Mouse (Mus musculus) CD4-positive helper T cell, adult 2 months (primary cell): ENCODE data around the gene Il34.

Source experiments
- DNase-seq: peaks from one replicate; pipeline ENCODE4 v3.0.0-alpha.2; 2012; ENCODE audit warnings: low read depth, missing footprints, low spot score

The Il34 gene

DNA sequence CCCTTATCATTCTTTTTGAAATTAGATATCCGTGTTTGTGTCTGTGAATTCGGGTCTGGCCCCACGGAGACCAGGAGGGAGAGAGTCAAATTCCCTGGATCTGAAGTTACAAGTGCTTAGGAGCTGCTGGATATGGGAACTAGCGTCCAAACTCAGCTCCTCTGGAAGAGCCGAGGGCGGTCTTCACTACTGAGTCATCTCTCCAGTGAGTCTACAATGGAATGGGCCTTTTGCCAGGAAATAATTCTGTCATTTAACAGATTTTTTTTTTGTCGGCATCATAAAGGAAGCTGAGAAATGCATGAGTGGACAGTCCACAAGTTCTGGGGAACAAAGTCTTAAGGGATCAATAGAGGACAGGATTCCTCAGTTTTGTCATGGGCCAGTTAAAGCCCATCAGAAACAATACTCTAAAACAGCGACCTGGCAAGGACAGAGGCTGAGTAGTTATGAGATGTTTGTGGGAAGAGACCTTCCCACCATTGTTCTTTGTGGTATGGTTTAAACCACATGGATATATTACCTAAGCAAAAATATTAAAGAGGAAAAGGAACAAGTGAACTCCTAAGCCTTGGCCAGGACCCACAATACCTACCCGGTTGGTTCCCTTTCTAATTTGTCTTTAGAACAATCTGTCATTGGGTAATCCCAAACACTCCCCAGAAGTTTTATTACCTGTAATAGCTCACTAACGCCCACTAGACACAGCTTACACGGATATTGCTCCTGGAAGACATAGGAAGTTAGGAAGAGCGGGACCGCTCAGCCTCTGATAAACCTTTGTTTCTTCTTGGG lies 25.6 kb downstream of the Il34 start:
- no peak for DNase-seq

DNA sequence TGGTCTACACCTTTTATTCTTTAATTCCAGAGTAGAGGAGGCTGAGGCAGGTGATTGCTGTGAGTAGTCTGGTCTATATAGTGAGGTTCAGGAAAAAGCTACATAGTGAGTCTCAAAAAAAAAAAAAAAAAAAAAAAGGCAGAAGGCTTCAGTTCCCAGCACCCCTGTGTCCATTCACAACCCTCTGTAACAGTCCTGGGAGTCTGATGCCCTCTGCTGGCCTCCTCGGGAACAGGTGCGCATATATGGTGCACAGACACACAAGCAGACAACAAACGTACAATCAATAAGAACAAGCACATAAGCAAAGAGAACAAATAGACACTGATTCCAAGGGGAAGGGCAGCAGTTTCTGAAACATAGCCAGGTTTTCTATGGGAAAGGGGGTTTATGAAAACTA lies 29.4 kb downstream of the Il34 start:
- no peak for DNase-seq

DNA sequence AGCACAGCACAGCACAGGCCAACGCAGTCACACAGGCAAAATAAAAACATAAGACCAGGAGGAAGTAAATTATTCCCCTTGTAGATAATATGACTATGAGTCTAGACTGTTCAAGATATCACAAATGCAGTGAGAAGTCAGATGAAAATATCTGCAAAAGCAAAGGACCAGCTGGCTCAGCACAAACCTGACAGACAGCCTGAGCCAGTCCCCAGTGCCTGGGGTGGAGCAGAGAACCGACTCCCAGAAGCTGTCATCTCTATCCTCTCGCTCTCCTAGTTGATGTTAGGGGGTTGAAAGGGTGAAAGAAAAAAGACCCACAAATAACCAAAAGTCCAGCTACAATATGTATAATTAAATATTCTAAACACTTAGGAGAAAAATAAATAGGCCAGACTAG lies 30.0 kb downstream of the Il34 start:
- no peak for DNase-seq

DNA sequence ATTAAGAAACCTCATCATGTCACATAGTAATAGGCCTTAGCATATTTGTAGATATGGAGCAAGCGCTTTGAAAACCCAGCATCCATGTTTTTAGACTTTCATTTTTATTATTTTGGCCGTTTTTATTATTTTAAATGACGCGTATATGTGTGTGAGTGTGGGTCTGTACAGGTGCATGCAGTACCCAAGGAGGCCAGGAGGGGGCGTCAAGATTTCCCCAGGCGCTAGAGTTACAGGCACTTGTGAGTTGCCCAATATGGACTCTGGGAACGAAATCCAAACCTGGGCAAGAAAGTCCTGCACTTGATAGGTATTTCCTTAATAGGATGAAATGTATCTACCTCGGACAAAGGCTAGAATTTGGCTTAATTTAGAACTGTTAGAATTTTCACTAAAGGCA lies 30.4 kb downstream of the Il34 start:
- no peak for DNase-seq

DNA sequence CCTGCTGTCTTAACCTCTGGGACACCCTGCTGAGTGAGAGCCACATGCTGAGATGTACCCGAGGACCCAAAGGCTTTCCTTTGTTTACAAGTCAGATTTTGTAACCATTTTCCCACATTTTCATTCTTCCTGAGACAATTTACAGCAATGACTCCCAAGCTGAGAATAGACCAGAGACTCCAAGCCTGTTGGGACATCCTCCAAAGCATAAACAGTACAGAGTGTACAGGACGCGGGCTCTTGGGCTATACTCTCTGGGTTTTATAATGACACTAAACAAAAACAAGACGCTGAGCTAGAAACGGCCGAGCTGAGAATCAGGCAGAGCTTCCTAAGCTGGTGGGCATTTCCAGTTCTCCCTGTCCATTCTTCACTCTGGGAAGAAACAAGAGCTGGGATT lies 31.0 kb downstream of the Il34 start:
- DNase-seq = no peak

DNA sequence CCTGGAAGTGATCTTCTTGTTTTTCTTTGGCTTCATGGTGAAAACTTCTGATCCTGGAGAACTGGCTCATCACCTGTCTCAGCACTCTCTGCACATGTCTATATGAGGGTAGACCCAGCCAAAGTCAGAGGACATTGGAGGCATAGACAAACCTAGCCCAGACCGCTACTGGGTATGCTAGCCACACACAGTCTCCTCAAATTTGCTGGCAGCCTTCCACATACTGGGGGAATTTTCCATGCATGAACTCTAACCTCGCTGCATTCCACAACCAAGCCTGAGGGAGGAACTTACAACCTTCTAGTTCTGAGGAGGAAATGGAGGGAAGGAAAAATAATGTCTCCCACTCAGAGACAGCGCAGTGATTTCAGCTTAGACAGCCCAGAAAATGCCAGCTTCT lies 31.7 kb downstream of the Il34 start:
- DNase-seq = no peak

DNA sequence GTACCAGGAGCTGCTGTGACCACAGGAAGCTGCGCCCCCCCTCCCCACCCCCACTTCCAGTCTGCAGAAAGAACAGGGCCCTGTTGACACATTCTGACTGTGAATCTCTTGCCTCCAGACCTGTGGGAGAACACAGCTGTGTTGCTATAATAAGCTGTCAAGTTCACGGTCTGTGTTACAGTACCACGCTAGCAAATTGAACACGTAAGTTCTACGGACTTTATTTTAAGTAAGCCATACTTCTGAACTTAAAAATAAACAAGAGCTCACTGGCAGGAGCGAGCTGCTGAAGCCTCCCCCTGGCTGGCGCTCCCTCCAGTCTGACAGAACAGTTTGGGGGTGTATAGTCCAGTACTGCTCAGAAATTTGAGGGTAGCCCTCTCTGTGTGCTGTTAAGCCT lies 33.3 kb downstream of the Il34 start:
- DNase-seq = no peak

DNA sequence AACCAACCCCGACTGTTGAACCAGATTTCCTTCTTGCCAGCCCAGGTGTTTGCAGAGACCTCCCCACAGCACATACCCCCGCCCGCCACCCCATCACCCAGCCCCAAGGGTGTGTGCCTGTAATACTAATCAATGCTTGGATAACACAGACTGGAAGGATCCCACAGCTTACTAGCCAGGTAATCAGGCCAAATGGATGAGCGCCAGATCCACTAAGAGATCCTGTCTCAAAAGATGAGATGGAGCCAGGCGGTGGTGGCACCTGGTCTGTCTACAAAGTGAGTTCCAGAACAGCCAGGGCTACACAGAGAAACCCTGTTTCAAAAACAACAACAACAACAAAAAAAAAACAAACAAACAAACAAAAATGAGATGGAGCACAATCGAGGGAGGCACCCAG lies 38.5 kb downstream of the Il34 start:
- DNase-seq = no peak

DNA sequence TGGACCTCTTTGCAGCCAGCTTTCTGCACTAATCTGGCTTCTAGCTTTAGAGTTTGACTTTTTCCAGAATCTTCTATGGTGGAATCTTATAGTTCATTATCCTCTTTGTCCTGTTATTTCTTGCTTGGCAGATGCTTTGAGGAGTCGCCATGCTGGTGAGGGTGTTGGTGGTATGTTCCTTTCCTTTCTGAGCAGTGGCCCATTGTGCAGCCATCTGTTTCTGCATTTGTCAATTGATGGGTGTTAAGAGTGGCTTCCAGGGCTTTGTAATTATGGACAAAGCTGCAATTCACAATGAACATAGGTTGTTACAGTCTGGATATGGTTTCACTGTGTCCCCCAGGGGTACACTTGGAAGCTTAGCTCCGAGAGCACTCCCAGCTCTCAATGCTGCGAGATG lies 41.1 kb downstream of the Il34 start:
- no peak for DNase-seq

DNA sequence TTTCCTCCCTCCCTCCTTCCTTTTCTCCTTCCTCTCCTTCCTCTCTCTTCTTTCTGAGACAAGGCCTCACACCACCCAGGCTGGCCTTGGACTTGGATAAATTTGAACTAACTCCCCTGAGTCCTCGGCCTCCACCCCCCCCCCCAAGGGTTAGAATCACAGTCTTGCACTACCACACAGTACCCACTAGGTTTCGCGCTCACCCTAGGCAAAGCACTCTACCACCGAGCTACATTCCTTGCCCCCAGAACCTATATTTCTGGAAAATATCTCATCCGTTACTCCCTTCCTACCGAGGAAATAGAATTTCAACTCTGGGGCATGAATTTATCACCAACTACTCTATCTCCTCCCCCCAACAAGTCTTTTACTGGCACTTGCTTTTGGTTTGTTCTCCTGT lies 43.7 kb downstream of the Il34 start:
- no peak for DNase-seq

DNA sequence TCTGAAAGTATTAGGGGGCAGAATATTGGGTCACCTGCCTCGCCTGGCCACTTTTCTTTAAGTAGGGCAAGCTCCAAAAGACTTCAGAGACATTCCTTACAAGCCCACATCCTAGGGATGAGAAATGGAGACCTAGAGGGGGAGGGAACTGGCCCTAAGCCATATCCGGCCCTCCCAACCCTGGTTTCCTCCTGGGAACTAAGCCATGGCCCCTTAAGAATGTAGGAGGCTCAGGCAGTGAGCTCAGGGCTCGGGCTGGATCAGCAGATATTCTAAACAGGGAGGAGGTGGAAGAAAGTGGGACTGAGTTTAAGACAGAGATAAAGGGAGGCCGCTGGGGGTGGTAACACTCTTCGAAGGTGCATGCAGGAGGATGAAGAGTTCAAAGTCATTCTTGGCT lies 44.5 kb downstream of the Il34 start:
- no peak for DNase-seq

DNA sequence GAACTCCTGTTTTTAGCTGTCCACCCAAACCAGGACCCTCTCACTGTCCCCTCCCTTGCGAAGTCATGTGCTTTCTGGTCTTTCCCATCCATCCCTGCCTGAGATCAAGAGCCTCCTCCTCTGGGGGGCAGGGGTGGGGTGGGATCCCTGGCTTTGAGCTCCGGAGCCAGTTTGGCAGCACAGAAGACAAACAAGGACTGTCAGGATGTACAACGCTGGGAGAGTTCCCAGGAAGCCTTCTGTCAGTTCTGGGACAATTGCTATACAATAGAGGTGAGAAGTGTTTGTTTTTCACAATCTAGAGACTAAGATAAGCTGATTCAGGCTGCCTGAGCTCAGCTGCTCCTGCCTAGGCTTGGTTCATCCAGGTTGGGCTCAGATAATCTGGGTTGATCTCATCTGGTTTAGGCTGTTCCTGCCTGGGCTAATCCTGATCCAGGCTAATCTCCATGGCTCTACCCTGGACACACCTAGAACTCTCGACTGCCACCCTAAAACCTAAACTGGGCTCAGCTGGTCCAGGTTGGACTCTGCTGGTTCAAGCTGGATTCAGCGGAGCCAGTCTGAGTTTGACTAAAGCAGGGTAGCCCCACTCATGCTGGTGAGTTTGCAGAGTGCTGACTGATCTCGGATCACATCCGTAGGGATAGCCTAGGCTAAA lies 45.3 kb downstream of the Il34 start:
- no peak for DNase-seq

DNA sequence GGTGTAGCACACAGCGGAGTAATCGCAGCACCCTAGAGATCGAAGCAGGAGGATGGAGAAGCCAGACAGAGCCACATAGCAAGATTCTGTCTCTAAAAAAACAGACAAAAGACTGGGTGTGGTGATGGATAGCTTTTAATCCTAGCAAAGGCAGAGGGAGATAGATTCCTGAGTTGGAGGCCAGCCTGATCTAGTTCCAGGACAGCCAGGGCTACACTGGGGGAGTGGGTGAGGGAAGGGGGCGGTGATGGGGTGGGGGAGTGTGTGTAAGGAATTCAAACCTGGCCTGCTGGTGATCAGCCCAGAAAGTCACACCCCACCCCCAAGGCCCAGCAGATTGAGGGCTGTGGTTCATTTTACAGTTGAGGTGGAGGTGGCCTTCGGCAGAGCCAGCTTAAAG lies 49.5 kb downstream of the Il34 start:
- DNase-seq = no peak

DNA sequence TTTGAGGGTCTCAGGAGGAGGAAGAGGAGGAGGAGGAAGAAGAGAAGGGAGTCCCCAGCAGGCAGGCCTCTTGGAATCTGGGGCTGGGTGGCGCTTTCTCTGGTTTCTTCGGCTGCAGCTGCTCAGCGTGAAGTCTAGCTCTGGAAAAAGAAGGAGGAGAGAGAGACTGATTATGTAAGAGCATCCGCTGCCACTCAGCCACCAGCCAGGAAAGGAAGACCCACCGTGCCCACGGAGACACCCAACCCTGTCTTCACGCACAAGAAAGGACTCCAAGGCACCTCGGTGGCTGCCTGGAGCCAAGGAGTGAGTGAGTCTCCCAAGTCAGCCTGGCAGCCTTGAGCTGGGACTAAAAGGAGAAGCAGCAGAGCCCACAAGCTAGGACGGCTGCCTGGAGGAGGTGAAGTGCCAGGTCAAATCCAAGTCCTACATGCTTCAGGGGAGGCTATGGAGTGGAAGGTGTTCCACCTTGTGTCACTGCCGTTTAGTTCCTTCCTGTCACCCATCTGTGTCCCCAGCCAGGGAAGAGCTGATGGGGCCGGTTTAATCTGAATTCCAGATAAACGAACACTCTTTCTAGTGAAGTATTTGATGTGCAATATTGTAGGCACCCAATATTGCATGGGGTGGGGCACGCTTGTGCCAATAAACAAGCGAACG lies 50.1 kb downstream of the Il34 start:
- no peak for DNase-seq

DNA sequence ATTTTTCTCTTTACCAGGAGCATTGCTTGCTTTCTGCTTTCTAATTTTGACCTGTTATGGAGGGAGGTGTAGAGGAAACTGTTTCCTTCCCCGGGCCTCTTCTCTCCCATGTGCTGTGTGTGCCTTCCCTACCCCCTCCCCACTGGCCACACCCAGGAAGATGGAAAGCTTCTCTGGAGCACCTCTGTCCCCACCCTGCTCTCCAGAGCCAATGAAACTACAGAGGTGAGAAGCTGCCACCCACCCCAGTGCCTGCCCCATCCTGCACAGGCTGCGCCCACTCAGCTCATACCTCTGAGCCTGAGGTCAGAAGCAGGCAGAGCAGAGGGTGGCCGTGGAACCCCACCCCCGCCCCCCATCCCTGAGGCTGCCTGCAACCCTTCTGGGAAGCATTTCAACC lies 51.0 kb downstream of the Il34 start:
- DNase-seq = no peak

DNA sequence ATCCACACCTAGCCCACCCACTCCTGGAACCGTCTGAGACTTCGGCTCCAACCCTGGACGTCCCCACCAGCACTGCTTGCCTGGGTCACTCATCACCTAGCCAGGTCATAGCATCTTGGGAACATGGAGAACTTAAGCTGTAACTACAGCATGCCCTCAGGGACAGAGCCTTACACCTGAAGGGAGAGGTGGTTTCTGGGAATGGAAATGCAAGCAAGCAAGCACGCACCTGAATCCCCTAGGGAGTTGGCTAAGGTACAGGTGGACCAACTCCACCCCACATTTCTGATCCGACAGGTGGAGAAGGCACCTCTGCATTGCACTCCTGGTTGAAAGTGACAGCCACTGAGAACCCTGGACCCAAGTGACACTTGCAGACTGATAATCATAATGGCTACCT lies 54.2 kb downstream of the Il34 start:
- DNase-seq = no peak

DNA sequence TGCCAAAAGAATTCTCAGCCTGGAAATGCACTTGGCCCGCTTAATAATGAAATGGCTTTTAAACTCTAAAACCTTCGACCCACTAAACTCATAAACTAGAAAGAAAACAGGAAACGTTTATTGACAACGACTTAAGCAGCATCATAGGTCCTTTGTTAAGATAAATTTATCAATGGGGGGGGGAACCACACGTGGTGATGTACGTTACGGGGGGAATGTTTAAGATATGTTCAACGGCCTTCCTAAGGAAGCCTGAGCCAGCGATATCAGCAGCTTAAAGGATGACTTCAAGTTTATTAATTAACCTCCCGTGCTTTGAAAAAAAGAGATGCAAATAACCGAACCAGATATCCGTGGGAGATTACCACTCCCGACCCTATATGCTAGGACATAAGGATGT lies 55.5 kb downstream of the Il34 start:
- DNase-seq = no peak

DNA sequence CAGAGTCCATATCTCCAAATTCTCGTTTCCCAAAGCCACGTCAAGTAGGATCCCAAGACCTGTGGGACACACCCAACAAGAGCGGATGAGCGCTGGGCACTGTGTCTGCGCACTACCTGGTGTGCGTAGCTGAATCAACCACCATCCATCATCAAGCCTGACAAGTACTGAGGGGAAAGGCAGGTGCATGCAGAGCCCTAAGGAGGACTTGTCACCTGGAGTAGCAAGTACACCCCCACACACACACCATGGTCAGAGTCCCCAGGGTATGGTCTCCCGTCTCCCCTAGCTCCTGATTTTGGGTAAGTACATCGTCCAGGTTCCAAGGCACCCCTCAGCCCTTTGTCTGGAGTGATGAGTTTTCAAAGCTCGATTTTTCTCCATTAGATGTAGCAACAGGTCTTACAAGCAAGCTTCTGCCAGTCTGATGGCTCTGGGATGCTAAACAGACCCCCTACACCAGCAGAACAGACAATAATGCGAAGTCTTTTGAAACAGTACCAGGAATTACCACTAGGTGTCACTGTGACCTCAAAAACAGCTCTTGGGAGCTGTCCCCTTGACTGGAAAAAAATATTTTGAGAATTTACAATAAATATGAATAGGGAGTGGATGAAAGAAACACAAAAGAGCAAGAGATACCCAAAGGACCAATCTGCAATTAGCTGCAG lies 56.1 kb downstream of the Il34 start:
- peak; percentile 57 for DNase-seq

DNA sequence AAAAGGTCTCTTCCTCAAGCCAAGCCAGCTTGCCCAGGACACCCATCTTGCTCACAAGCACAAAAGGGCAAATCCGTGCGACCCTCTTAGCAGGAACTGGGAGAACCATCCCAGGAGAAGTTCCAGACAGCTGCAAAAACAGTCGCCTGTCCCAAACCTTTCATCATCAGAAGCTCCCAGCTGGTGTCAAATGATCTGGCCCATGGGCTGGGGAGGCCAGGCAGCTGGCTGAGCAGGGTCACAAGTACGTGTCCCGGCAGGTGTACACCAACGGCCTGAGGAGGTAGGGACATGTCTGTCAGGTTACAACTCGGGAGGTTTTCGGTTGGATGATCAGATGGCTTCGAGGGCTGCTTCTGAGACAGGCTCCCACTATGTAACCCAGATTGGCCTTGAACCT lies 59.1 kb downstream of the Il34 start:
- DNase-seq = no peak

DNA sequence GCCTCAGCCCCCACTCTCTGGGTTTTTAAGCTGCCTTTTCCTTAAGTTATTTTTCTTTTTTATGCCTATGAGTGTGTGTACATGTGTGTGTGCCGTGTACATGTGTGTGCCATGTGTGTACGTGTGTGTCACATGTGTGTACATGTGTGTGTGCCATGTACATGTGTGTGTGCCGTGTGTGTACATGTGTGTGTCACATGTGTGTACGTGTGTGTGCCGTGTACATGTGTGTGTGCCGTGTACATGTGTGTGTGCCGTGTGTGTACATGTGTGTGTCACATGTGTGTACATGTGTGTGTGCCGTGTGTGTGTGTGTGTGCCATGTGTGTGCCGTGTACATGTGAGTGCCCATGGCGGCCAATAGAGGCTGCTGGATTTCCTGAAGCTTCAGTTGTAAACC lies 60.6 kb downstream of the Il34 start:
- DNase-seq = no peak

DNA sequence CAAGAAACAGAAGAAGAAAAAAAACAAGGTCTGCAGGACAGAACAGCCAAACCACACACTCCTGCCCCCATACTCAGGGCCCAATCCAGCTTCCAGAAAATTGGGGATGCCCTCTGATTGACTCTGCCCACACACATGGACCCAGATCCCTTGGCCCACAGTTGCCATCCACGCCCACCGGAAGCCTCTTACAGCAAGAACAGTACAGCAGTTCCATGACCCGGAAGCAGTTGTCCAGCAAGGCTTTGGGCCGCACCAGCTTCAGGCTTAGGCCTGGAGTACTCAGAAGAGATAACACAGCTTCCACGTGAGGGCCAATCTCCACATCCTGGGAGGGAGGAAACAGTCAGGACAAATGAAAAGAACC lies 63.3 kb downstream of the Il34 start:
- no peak for DNase-seq

DNA sequence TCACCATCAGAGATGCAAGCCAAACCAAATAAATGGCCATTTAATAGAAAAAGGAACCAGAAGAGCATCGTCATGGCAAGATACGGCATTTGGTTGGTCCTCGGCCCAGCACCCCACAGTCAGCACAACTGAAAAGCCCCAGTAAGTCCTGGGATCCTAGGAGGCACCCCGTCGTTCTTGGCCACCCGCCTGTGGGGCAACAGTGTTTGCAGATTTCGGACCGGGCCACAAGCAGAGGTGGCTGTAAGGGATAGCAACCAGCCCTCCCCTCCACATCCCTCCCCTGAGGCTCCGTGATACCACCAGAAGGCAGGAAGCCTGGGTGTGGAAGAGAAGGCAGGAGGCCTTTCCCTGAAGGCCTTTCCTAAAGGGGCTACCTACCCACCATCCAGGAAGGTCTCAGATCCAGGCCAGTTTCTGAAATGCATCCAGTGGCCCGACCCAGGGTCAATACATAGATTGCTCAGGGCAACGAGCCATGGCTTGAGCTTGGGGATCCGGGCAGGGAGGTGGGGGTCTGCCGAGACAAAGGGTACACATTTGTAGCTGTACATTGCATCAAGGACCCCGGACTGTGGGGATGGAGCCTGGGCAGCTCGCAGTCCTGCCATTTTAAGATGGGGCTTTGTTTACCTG lies 63.8 kb downstream of the Il34 start:
- no peak for DNase-seq
